Mouse (Mus musculus) heart, adult 2 months (tissue): ENCODE measurements around the gene Rabep1.

ENCODE experiments used
- CTCF ChIP-seq: fragments of 200-600 bp; IDR thresholded peaks from 2 replicates; pipeline ENCODE4 v1.8.1; 2022; ENCODE audit warnings: antibody characterized with exemption, mild to moderate bottlenecking, moderate library complexity
- EP300 ChIP-seq: fragments of 200-500 bp; IDR thresholded peaks from 2 replicates; pipeline ENCODE4 v1.6.1; 2011; ENCODE audit warnings: low read depth, low read length, control low read depth; ENCODE audit not compliant: insufficient read depth

- no peak for TF ChIP-seq CTCF
- TF ChIP-seq EP300, result no peak
Measured at GRCm38 (mm10) chr11:70890643-70891042, 46.1 kb downstream of the Rabep1 start.
